Mouse (Mus musculus) kidney, adult 2 months (tissue): Measurements from ENCODE around the gene Fmn2.

Experiments used
- CTCF ChIP-seq: fragments of 200-500 bp; conservative IDR thresholded peaks from 2 replicates; pipeline ENCODE4 v1.5.1; 2011; ENCODE audit warnings: low read depth, mild to moderate bottlenecking, control low read depth, low read length, moderate library complexity, mixed read lengths; ENCODE audit not compliant: insufficient read depth, insufficient read length
- POLR2A ChIP-seq: fragments of 200-500 bp; IDR thresholded peaks from one replicate; pipeline ENCODE4 v1.6.1; 2011; ENCODE audit warnings: low read depth, low read length, control low read depth

- TF ChIP-seq CTCF (no peak), POLR2A (no peak)
These were observed 141.9 kb downstream of the Fmn2 start for GRCm38 (mm10) chr1:174643431-174644010.
